Mouse (Mus musculus) forelimb bud, embryonic 11.5 days (tissue): ENCODE data around the gene Purb.
A peak's percentile ranks its signal among the peaks of the same experiment; 100 is the strongest.
"Not testable (repeated sequence)": the region's sequence is repeated elsewhere in the genome, so short reads cannot be mapped to it uniquely, and the experiment has no call there.

Experiments
- DNase-seq: peaks from one replicate; pipeline ENCODE4 v3.0.0-alpha.2; 2012; ENCODE audit warnings: low read depth, low spot score

The Purb gene

DNA sequence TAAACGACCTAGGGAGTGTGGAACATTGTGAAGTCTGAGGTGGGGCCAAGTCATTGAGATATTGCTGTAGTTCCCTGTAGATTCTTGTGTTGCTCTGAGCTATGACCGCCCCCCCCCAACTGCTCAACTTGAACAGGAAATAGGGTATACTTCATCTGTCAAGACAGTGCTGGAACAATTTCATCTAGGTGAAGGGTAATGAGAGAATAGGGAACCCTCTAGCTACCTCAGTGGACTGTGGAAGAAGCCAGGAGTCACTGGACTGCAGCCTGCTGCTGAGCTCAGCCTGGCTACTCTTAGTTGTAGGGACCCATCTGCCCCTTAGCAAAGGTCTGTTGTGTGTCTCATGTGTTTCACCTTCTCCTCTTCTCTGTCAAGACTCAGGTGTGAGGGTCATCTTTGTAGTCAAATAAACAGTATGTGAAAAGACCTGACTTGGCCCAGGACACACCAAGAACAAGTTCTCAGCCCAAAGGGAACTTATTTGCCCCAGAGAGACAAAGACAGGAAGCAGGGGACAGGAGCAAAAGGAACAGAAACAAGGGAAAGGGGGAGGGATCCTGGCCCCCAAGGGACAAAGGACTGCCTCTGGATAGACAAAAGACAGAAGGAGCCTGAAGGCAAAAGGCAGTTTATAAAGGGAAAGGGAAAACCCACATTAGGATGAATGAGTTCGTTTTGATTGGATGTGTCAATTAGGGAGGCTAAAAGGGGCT lies 8.7 kb upstream of the Purb start:
- DNase-seq: no peak

DNA sequence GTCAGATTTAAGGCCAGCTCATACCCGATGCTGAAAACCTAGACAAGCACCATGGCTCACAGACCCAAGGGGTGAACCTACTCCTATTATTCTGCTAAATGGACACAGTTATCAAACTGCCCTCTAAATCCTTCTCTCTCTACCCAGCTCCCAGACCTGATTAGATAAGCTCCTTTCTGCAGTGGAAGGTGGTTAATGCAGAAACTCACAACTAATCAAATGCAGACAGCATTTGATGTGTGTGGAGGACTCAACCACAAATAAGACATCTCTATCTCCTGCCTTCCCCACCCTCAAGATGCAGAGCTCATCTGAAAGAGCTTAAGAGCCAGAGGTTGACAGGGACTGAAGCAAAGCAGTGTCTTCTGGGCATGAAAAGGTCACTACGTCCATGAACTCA lies 7.4 kb upstream of the Purb start:
- no peak for DNase-seq

DNA sequence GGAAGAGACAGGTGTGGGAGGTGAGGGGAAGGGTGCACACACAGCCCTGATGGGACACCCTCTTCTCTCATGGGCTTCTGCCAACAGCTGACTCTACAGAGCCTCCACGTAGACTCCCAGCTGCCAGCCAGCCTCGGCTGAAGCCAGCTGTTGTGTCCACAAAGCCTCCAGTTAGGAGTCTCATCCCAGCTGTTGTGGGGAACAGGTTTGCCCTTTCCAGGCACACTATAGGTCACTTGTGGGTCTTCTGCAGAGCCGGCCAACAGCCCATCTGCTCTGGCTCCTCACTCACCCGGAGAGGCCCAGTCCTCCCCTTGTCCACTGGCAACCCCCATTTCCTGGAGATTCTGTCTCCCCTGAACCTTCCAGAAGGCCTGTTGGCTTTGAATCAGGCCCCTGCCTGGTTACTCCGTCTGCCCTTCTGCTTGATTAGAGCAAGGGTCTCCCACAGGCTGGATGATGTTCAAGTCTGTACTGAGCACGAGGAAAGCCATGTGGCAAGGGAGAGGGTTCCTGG lies 6.0 kb upstream of the Purb start:
- DNase-seq: no peak

DNA sequence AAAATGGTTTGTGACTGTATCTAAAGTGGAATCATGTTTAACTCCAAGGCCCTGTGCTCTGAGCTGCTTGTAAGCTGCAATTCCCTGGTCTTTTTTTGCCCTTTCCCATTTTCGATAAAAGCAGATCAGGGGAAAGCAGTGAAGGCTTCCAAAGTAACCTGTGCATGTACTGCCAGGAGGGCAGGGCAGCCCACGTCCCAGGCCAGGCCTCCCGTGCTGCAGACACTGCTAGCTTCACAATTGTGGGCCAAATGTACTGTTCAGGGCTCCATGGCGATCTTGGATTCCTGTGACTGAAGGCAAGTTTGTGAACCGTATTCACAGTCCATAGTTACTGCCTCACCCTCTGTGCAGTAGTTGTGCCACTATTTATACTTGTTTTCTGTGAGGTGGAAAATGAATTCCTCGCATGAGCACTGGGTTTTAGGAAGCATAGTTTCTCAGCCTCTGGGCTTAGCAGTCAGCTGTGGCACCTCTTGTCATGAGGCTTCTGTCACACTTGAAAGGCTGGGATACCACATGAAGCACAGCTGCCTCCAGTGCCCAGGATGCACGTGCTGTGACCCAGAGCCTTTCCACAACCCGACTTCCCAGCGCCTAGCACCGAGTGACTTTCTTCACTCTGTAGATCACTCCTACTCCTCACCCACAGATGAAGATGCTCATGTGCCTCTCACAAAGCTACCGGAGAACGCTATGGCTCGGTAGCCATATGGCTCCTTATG lies 5.1 kb upstream of the Purb start:
- no peak for DNase-seq

DNA sequence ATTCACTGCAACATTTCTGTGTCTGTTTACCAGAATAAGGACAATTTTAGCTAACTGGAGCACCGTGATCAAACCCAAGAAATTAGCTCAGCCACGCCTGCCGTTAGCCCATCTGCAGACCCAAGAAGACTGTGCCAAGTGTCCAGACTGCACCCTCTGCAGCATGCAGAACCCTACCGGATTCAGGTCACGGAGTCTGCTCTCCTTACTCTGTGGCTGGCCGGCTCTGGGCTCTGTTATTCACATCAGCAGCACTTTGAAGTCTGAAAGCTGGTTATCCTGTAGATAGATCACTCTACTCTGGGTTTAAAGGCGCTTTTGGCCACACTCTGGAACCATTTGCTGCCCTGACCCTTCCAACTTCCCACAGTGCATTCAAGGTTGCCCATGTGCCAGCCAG lies 4.5 kb upstream of the Purb start:
- DNase-seq: no peak

DNA sequence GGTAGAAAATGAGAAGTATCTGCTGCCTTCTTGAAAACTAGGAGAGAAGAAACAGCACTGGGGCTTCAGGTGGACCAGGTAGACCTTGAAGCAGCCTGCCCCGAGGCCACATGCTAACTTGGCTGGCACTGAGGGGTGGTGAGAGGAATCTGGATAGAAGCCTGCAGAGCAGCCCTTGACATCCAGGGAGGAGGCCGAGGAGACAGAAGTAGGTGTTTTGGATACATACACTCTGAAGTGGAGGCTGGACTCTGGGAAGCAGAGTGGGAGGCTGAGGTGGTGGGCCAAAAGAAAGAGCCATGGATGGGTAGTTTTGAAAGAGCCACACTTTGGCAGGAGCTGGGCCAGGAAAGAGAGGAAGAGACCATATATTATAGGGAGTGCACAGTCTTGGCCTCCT lies 3.5 kb upstream of the Purb start:
- DNase-seq: no peak

DNA sequence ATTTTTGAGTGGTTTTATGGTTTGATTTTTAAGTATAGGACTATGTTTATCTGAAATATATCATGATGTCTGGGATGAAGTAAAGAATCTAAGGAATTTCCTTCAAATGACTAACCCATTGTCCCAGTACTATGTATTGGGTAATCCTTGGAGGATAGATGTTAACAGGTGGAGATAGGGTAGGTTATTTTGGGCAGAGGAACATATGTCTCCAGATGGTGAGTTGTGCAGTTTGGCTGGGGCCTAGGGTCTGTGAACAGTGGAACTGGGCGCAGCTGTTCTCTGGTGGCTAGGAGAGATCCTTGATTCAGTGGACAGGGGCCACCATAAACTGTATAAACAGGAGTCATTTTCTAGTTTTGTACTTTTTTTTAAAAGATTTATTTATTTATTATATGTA lies 1.6 kb upstream of the Purb start:
- no peak for DNase-seq

DNA sequence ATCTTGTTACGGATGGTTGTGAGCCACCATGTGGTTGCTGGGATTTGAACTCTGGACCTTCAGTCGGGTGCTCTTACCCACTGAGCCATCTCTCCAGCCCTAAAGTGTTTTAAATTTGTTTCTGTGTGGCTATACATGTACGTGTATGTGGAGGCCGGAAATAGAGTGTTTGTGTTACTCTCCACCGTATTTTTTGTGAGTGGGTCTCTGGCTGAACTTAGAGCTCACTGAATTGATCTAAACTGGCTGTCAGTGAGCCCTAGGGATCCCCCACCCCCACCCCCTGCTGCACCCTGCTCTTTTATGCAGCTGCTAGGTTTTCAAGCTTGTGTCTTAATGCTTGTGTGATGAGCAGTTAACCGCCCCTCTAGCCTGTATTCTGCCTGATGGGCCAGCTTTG lies 1.2 kb upstream of the Purb start:
- no peak for DNase-seq

DNA sequence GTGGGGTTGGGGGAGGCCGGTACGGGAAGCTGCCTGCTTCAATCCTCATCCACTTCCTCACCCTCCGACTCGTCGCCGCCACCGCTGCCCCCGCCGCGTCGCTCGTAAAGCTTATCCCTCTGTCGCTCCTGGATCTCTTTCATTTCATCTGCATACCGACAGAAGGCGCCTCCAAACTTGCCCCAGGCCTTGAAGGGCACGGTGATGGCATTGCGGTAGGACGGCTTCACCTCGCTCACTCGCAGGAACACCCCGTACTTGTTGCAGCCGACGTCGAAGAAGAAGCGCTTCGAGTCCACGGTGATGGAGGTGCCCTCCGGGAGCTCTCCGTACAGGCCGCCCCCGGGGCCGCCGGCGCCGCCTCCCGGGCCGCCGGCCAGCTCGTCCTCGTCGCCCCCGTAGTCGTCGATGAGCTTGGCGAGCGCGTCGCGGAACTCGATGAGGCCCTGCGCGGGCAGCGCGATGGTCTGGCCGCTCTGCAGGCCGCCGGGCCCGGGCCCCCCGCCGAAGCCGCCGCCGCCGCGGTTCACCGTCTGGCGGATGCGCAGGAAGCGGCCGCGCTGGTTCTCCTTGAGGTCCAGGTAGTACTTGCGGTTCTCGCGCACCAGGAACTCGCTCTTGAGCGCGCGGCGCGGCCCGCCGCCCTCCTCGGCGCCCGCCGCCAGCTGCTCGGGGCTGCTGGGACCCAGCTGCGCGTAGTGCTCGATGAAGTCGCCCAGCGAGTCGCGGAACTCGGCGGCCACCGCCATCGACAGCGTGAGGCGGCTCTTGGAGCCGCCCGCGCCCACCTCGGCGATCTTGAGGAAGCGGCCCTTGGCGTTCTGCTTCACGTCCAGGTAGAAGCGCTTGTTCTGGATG lies 614 bp downstream of the Purb start:
- DNase-seq: peak; percentile 25

DNA sequence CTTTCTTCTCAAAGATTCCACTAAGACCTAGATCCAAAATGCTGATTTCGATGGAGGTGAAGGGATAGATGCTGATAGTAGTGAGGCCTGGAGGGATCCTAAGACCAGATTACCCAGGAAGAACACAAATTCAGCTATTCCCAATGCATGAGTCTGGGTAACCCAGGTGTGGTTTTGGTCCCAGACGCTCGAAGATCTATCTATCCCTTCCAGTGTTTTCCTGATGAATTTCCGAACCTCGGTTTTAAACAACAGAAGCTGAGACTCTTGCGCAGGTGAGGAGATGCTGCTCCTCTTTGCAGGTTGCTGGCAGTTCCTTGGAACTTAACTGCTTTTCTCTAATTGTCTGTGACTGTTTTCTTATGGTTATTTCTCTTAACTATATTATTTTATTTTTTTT lies 1.3 kb downstream of the Purb start:
- no peak for DNase-seq

DNA sequence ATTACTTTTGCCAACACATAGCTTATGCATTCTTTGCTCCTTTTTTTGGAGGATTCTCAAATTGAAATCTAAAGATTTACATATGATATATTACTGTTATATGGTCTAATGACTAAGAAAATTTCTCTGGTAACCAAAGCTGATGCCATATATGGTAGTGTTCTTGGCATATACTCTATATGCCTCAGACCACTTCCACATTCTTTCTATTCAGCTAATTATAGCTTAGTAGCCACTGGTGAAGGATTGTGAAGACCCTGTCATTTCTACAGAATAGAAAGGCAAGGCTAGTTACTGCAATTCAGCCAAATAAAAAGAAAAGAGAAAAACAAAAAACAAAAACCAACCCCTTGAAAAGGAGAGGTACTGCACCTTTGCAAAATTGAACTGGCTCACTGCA lies 3.6 kb downstream of the Purb start:
- no peak for DNase-seq

DNA sequence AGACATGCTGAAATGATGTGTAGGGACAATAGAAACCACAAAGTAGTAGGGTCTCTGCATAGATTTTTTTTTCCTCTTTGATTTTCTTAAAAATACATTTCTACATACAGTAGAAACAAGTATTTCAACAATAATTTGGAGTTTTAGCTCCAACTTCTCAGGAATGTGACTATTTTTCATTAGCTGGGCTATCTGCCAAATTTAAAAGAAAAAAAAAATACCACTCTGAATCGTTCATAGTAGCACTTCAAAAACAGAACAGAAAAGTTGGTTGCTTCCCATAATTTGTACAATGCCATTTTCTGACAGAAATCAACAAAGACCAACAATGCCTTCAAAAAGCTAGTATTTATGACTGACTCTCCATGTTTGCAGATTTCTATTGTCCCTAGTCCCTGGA lies 4.2 kb downstream of the Purb start:
- DNase-seq: no peak

DNA sequence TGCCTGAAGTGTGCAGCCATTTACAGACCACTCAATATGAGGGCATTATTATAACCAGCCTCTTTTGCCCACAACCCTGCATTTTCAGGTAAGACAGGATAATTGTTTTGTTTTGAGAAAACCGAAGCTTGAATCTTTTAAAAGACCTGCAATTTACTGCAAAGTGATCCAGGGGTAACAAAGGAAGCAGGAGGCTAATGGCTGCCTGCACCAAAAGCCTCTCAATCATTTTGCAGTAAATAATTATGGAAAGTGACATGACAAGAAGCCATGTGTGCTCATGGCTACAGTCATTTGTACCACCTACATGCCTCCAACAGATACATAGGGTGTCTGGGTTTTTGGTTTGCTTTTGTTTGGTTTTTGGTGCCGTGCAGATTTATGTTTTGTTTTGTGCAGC lies 4.7 kb downstream of the Purb start:
- no peak for DNase-seq

DNA sequence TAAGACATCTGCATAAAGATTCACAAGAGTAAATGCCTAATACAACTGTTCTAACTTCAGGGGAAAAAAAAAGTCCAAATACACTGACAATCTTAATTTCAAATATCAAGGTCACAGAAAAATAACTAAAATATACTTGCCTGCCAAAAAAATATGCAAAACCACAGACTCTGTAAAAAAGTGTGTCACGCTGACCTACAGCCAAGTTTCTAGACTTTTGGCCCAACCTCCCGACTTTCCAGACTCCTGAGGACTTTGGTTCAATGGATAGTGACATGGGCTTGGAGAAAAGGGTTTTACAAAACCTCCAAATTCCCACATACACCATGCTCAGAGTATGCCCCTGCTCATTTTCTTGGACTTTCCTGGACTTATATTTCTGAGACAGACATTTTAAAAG lies 7.2 kb downstream of the Purb start:
- DNase-seq: no peak

DNA sequence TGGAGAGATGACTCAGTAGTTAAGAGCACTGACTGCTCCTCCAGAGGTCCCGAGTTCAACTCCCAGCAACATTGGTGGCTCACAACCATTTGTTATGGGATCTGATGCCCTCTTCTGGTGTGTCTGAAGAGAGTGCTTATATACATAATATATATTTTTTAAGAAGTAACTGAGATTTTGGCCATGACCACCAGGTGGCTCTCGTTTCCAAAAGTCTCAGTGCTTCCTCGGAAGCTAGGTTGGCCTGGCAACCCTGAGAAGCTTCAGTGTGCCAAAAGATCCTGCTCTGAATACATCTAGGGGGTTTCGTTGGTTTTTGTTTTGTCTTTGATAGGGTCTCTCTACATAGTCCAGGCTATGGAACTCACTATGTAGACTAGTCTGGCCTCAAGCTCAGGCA lies 10.6 kb downstream of the Purb start:
- DNase-seq: peak; percentile 63

DNA sequence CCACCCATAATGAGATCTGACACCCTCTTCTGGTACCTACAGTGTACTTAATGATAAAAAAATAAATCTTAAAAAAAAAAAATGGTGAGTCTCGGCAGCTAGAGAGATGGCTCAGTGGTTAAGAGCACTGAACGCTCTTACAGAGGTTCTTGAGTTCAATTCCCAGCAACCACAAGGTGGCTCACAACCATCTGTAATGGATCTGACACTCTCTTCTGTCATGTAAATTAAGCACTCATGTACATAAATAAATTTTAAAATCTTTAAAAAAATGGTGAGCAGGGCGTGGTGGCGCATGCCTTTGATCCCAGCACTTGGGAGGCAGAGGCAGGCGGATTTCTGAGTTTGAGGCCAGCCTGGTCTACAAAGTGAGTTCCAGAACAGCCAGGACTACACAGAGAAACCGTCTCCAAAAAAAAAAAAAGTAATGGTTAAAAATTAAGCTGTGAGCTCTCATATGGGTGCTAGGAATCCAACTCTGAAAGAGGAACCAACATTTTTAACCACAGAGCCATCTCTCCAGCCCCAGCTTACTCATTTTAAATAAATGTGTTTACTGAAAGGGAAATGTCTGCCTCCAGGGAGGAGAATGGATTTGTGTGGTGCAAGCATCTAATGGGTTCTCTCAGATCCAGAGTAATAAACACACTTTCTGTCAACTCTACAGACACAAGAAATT lies 12.4 kb downstream of the Purb start:
- no peak for DNase-seq

DNA sequence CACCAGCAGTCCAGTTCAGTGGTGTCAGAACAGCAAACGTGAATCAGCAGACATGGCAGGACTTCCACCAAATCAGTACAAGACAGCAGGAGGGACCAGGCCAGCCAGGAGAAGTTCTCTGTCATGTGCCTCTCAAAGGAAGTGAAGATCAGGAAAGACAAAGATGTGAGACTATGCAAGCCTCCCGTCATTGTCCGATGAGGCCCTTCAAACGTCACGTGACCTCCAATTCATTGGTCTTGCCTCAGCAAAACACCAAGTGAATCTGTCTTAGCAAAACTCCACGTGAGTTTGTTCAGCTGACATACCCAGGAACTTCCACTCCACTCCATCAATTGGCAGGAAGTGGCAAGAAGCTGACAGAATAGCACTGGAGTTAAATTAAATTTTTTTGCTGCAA lies 19.6 kb downstream of the Purb start:
- no peak for DNase-seq

DNA sequence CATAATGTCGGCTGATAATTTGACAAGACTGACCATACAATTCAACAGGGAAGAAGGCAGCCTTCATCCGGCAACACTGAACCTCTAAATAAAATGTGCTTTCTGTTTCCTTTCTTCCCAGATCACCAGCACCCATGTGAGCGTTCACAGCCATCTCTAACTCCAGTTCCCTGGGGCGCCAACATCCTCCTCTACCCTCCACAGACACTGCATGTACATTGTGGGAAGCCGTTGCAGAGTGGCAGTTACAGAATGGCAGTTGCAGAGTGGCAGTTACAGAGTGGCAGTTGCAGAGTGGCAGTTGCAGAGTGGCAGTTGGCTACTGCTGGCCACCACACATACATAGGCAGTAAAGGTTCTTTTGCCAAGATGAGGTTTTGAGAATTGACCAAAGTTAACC lies 27.6 kb downstream of the Purb start:
- not testable (repeated sequence) for DNase-seq

DNA sequence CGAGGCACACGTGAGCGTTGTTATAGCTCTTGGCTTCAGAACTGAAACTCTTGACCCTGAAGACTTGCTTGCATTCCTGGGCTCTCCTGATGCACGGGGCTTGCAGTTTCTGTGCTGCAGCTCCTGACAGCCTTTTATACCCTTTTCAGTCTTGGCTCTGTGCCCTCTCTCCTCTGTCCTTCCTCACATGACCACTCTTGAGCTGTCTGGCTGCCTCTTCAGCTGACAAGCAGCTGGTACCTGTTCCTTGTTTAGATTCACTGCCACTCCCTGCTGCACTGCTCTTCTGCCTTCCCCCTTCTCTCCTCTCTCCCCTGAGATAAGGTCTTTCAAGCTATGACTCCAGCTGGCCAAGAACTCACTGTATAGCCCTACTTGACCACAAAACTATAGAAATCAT lies 28.2 kb downstream of the Purb start:
- DNase-seq: no peak

DNA sequence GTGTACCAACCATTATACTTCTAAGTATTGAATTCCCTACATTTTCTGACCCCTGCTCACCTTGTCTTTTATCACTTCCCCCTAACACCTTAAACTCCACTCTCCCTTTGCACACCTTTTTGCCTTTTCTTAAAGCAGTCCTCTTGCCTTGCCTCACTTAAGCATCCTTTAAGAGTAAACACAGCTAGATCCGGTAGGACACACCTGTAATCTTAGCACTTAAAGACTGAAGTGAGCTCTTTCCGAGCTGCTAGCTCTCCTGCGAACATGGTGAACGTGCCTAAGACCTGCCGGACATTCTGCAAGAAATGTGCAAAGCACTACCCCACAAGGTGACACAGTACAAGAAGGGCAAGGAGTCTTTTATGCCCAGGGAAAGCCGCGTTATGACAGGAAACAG lies 29.8 kb downstream of the Purb start:
- no peak for DNase-seq

DNA sequence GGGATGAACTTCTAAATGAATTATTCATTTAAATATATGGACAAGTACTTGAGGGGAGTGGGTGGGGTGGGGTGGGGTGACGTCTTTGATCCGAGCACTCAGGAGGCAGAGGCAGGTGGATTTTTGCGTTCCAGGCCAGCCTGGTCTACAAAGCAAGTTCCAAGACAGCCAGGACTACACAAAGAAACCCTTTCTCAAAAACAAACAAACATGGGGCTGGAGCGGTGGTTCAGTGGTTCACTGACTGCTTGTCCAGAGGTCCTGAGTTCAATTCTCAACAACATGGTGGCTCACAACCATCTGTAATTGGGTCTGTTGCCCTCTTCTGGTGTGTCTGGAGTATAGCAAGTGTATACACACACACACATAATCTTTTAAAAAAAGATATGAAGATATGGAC lies 30.3 kb downstream of the Purb start:
- DNase-seq: no peak
